Mouse (Mus musculus): ENCODE measurements around the gene Cfap52. TPM values are rescaled to one million over a fixed set of nuclear protein-coding genes. Genes with fewer than 3 reads are reported as not detected.

Gene Cfap52
- total RNA-seq, 1 experiment from 2014 or later: not detected

Other genes with a start within 250 kb of the Cfap52 start
- gene Glp2r, start 194.5 kb downstream of the Cfap52 start, total RNA-seq (2017): not detected in 2 replicates
- gene Gsg1l2, start 191.0 kb downstream of the Cfap52 start, total RNA-seq (2017): not detected in 2 replicates
- not detected in 2 replicates for gene Dhrs7c, start 167.5 kb downstream of the Cfap52 start, total RNA-seq (2017)
- not detected in 2 replicates for gene Usp43, start 43.5 kb downstream of the Cfap52 start, total RNA-seq (2017)
- gene Stx8, start 542 bp upstream of the Cfap52 start, total RNA-seq (2017): 19.6 and 20.5 TPM in 2 replicates